Mouse (Mus musculus): ENCODE measurements around the gene Qrich1. TPM values are rescaled to one million over a fixed set of nuclear protein-coding genes. Genes with fewer than 3 reads are reported as not detected.
A peak's percentile ranks its signal among the peaks of the same experiment; 100 is the strongest.
"Not testable (repeated sequence)": the region's sequence is repeated elsewhere in the genome, so short reads cannot be mapped to it uniquely, and the experiment has no call there.

The Qrich1 gene
- polyA plus RNA-seq, 1 experiment = 76.3 TPM

- Histone ChIP-seq H3K27ac (ENCODE audit: insufficient read depth, low read depth, low read length) (no peak overlapping the region), H3K4me1 (ENCODE audit: control insufficient read depth, insufficient read depth, low read length) (no peaks in the 10 kb centered on the region), H3K36me3 (ENCODE audit: control insufficient read depth, insufficient read depth, low read length) (no peaks in the 10 kb centered on the region), H3K4me3 (ENCODE audit: insufficient read depth, low read depth, low read length) (no peak overlapping the region), H3K27me3 (replicated peaks; ENCODE audit: control insufficient read depth, insufficient read depth, low read length) (no peaks in the 10 kb centered on the region)
- TF ChIP-seq CTCF (conservative IDR thresholded peaks at IDR 0.05; ENCODE audit: insufficient read depth, insufficient read length, low read depth, low read length) (no peak), POLR2A (IDR thresholded peaks at IDR 0.05; ENCODE audit: low read depth, low read length) (no peak)
- 75% methylated on average over 3 of the region's 3 CpGs for WGBS
- no peak for DNase-seq
Observed at GRCm38 (mm10) chr9:108594354-108594753, 77.7 kb downstream of the Qrich1 start.

- no peaks in the 10 kb centered on the region for H3K4me1 ChIP-seq (ENCODE audit: control insufficient read depth, insufficient read depth, low read length)
- no peak within 1 kb of the TSS for H3K27ac ChIP-seq (ENCODE audit: insufficient read depth, low read depth, low read length)
- no peaks in the 10 kb centered on the region for H3K27me3 ChIP-seq (replicated peaks; ENCODE audit: control insufficient read depth, insufficient read depth, low read length)
- peak within 1 kb of the TSS; percentile 60 for H3K4me3 ChIP-seq (ENCODE audit: insufficient read depth, low read depth, low read length)
- no peak for TF ChIP-seq CTCF (conservative IDR thresholded peaks at IDR 0.05; ENCODE audit: insufficient read depth, insufficient read length, low read depth, low read length)
- no peak for TF ChIP-seq POLR2A (IDR thresholded peaks at IDR 0.05; ENCODE audit: low read depth, low read length)
- WGBS = 5% methylated on average over 69 of the region's 69 CpGs
- H3K36me3 ChIP-seq (ENCODE audit: control insufficient read depth, insufficient read depth, low read length) = no peaks in the 10 kb centered on the region
- peak; percentile 56 for DNase-seq
Observed at GRCm38 (mm10) chr9:108596998-108597764, 80.6 kb downstream of the Qrich1 start, which contains the start of gene P4htm. Gene P4htm, minus strand, starts transcription at chr9:108597667.

DNA sequence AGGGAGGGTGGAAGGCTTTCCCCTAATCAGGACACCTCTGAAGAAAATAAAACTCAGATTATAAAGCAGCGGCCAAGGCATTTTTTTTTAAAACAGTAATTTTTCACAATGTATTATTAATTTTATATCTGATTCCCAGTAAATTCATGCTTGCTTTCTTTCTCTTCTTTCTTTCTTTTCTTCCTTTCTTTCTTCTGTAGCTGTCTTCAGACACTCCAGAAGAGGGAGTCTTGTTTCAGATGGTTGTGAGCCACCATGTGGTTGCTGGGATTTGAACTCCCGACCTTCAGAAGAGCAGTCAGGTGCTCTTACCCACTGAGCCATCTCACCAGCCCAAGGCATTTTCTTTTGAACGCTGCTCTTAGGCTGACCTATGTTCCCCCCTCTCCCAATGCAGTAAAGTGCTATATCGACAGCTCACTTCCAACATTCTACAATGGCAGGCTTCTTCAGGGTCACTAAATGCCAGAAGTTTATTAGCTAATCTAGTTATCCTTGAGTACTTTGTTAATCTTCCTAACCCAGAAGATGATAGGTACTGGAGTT, 82.5 kb downstream of the Qrich1 start:
- TF ChIP-seq CTCF (conservative IDR thresholded peaks at IDR 0.05; ENCODE audit: insufficient read depth, insufficient read length, low read depth, low read length) (no peak), POLR2A (IDR thresholded peaks at IDR 0.05; ENCODE audit: low read depth, low read length) (no peak)
- H3K4me3 ChIP-seq (ENCODE audit: insufficient read depth, low read depth, low read length) = no peak overlapping the region
- 0 out of 2 replicates have a peak, but pooled peaks cover under 1% of the 10 kb centered on the region for H3K4me1 ChIP-seq (ENCODE audit: control insufficient read depth, insufficient read depth, low read length)
- DNase-seq = no peak
- H3K36me3 ChIP-seq (ENCODE audit: control insufficient read depth, insufficient read depth, low read length) = no peaks in the 10 kb centered on the region
- H3K27me3 ChIP-seq (replicated peaks; ENCODE audit: control insufficient read depth, insufficient read depth, low read length) = no peaks in the 10 kb centered on the region
- H3K27ac ChIP-seq (ENCODE audit: insufficient read depth, low read depth, low read length) = no peak overlapping the region
- WGBS = 68% methylated on average over 4 of the region's 4 CpGs

GRCm38 (mm10) chr9:108600011-108600410, 83.4 kb downstream of the Qrich1 start:
- no peak for DNase-seq
- no peak for TF ChIP-seq POLR2A (IDR thresholded peaks at IDR 0.05; ENCODE audit: low read depth, low read length)
- TF ChIP-seq CTCF (conservative IDR thresholded peaks at IDR 0.05; ENCODE audit: insufficient read depth, insufficient read length, low read depth, low read length) = no peak
- Histone ChIP-seq H3K27ac (ENCODE audit: insufficient read depth, low read depth, low read length) (no peak overlapping the region), H3K4me3 (ENCODE audit: insufficient read depth, low read depth, low read length) (no peak overlapping the region), H3K27me3 (replicated peaks; ENCODE audit: control insufficient read depth, insufficient read depth, low read length) (no peaks in the 10 kb centered on the region), H3K36me3 (ENCODE audit: control insufficient read depth, insufficient read depth, low read length) (no peaks in the 10 kb centered on the region), H3K4me1 (ENCODE audit: control insufficient read depth, insufficient read depth, low read length) (0 out of 2 replicates have a peak, but pooled peaks cover 2% of the 10 kb centered on the region)
- WGBS = 34% methylated on average over 2 of the region's 2 CpGs

DNA sequence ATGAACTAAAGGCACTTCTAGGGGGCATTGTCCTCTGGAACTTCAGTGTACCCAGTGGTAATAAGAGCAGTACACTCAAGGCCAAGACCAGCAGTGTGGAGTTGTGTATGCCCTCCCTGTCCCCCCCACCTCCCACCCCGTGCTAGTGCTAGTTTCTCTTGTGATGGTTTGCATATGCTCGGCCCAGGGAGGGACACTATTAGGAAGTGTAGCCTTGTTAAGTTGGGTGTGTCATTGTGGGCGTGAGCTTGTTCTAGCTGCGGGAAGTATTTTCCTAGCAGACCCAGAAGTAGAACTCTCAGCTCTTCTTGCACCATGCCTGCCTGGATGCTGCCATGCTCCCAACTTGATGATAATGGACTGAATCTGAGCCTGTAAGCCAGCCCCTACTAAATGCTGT, 85.4 kb downstream of the Qrich1 start:
- DNase-seq = no peak

DNA sequence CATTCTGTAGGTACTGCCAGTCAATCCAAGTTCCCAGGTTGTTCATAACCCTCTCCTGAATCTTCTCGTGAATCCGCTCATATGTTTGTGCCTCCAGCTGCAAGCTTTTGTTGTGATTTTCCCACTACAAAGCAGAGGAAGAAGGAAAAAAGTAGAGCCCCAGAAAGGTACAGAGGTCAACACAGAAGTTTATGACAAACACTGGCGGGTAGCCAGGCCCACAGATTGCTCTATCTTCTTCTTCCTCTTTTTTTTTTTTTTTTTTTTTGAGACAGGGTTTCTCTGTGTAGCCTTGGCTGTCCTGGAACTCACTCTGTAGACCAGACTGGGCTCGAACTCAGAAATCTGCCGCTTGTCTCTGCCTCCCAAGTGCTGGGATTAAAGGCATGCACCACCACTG, 91.3 kb downstream of the Qrich1 start:
- DNase-seq = peak; percentile 10
- not testable (repeated sequence) for H3K27ac ChIP-seq (ENCODE audit: insufficient read depth, low read depth, low read length); H3K4me1 ChIP-seq (ENCODE audit: control insufficient read depth, insufficient read depth, low read length); H3K27me3 ChIP-seq (replicated peaks; ENCODE audit: control insufficient read depth, insufficient read depth, low read length); H3K4me3 ChIP-seq (ENCODE audit: insufficient read depth, low read depth, low read length)
- H3K36me3 ChIP-seq (ENCODE audit: control insufficient read depth, insufficient read depth, low read length) = peaks cover 20% of the 10 kb centered on the region
- WGBS = 74% methylated on average over 5 of the region's 5 CpGs

More for the DNA sequence above, 85.4 kb downstream of the Qrich1 start:
- Histone ChIP-seq H3K27me3 (replicated peaks; ENCODE audit: control insufficient read depth, insufficient read depth, low read length) (no peaks in the 10 kb centered on the region), H3K4me3 (ENCODE audit: insufficient read depth, low read depth, low read length) (no peak overlapping the region), H3K27ac (ENCODE audit: insufficient read depth, low read depth, low read length) (no peak overlapping the region), H3K36me3 (ENCODE audit: control insufficient read depth, insufficient read depth, low read length) (peaks cover 1% of the 10 kb centered on the region), H3K4me1 (ENCODE audit: control insufficient read depth, insufficient read depth, low read length) (0 out of 2 replicates have a peak, but pooled peaks cover 2% of the 10 kb centered on the region)
- WGBS = 61% methylated on average over 4 of the region's 4 CpGs
- TF ChIP-seq POLR2A (IDR thresholded peaks at IDR 0.05; ENCODE audit: low read depth, low read length) = no peak
- TF ChIP-seq CTCF (conservative IDR thresholded peaks at IDR 0.05; ENCODE audit: insufficient read depth, insufficient read length, low read depth, low read length) = no peak

DNA sequence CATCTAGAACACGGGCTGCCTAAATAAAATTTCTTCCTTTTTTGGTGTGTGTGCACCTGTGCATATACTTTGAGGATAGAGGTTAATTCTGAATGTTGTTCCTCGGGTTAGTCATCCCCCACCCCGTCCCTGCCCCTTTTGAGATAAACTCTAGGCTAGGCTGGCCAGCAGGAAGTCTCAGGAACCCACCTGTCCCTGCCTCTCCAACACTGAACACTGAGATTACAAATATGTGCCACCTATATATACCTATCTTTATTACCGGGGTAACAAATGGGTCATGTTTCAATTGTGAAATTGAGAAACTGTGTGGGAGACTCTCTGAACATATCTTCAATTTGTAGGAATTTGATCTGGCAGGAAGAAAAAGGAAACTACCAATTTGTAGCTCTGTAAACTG, 92.3 kb downstream of the Qrich1 start:
- Histone ChIP-seq H3K27ac (ENCODE audit: insufficient read depth, low read depth, low read length) (no peak overlapping the region), H3K4me1 (ENCODE audit: control insufficient read depth, insufficient read depth, low read length) (0 out of 2 replicates have a peak, but pooled peaks cover 2% of the 10 kb centered on the region), H3K36me3 (ENCODE audit: control insufficient read depth, insufficient read depth, low read length) (peaks cover 21% of the 10 kb centered on the region), H3K27me3 (replicated peaks; ENCODE audit: control insufficient read depth, insufficient read depth, low read length) (no peaks in the 10 kb centered on the region), H3K4me3 (ENCODE audit: insufficient read depth, low read depth, low read length) (no peak overlapping the region)
- WGBS = 91% methylated on average over 4 of the region's 4 CpGs
- no peak for TF ChIP-seq POLR2A (IDR thresholded peaks at IDR 0.05; ENCODE audit: low read depth, low read length)
- no peak for TF ChIP-seq CTCF (conservative IDR thresholded peaks at IDR 0.05; ENCODE audit: insufficient read depth, insufficient read length, low read depth, low read length)
- DNase-seq = no peak

Other genes starting within 250 kb of the Qrich1 start
- gene Nicn1, start 226.4 kb upstream of the Qrich1 start, polyA plus RNA-seq (2012; rRNA removed) = 38.9 and 39.3 TPM in 2 replicates
- 77.5 and 84.2 TPM in 2 replicates for gene Amt, start 220.0 kb upstream of the Qrich1 start, polyA plus RNA-seq (2012; rRNA removed)
- 125 and 179 TPM in 2 replicates for gene Rhoa, start 210.7 kb upstream of the Qrich1 start, polyA plus RNA-seq (2012; rRNA removed)
- 53.0 and 55.3 TPM in 2 replicates for gene Tcta, start 210.6 kb upstream of the Qrich1 start, polyA plus RNA-seq (2012; rRNA removed)
- 5,487 and 5,501 TPM in 2 replicates for gene Gpx1, start 177.9 kb upstream of the Qrich1 start, polyA plus RNA-seq (2012; rRNA removed)
- 68.6 and 74.1 TPM in 2 replicates for gene Usp4, start 169.0 kb upstream of the Qrich1 start, polyA plus RNA-seq (2012; rRNA removed)
- 0.22 and 0.50 TPM in 2 replicates for gene 1700102P08Rik, start 124.0 kb upstream of the Qrich1 start, polyA plus RNA-seq (2012; rRNA removed)
- gene Ccdc36, start 88.3 kb upstream of the Qrich1 start, polyA plus RNA-seq (2012; rRNA removed) = not detected in 2 replicates
- not detected in 2 replicates for gene BC048562, start 80.3 kb upstream of the Qrich1 start, polyA plus RNA-seq (2012; rRNA removed)
- gene Ccdc71, start 56.3 kb upstream of the Qrich1 start, polyA plus RNA-seq (2012; rRNA removed) = 26.0 and 33.5 TPM in 2 replicates
- 35.0 and 35.8 TPM in 2 replicates for gene Klhdc8b, start 55.2 kb upstream of the Qrich1 start, polyA plus RNA-seq (2012; rRNA removed)
- 80.4 and 89.1 TPM in 2 replicates for gene Lamb2, start 37.1 kb upstream of the Qrich1 start, polyA plus RNA-seq (2012; rRNA removed)
- gene Usp19, start 26.2 kb upstream of the Qrich1 start, polyA plus RNA-seq (2012; rRNA removed) = 107 and 137 TPM in 2 replicates
- gene Qars, start 9.1 kb upstream of the Qrich1 start, polyA plus RNA-seq (2012; rRNA removed) = 175 and 188 TPM in 2 replicates
- 52.3 and 60.0 TPM in 2 replicates for gene Impdh2, start 43.5 kb downstream of the Qrich1 start, polyA plus RNA-seq (2012; rRNA removed)
- gene Ndufaf3, start 50.6 kb downstream of the Qrich1 start, polyA plus RNA-seq (2012; rRNA removed) = 64.7 and 74.3 TPM in 2 replicates
- gene Dalrd3, start 53.1 kb downstream of the Qrich1 start, polyA plus RNA-seq (2012; rRNA removed) = 220 and 295 TPM in 2 replicates
- 31.0 and 34.4 TPM in 2 replicates for gene Wdr6, start 61.9 kb downstream of the Qrich1 start, polyA plus RNA-seq (2012; rRNA removed)
- gene P4htm, start 80.9 kb downstream of the Qrich1 start, polyA plus RNA-seq (2012; rRNA removed) = 5.3 and 5.8 TPM in 2 replicates
- gene Arih2, start 132.6 kb downstream of the Qrich1 start, polyA plus RNA-seq (2012; rRNA removed) = 34.9 and 36.9 TPM in 2 replicates
- 34.7 and 42.2 TPM in 2 replicates for gene Slc25a20, start 145.3 kb downstream of the Qrich1 start, polyA plus RNA-seq (2012; rRNA removed)
- 19.0 and 19.8 TPM in 2 replicates for gene Prkar2a, start 172.5 kb downstream of the Qrich1 start, polyA plus RNA-seq (2012; rRNA removed)